Mouse (Mus musculus) layer of hippocampus, adult 2 months (tissue): ENCODE data around the gene C2cd2. TPM values are rescaled to one million over a fixed set of nuclear protein-coding genes. Genes with fewer than 3 reads are reported as not detected.
"Not testable (repeated sequence)": the region's sequence is repeated elsewhere in the genome, so short reads cannot be mapped to it uniquely, and the experiment has no call there.

Source experiments
- DNase-seq, 2 experiments: peaks; one replicate each; pipeline ENCODE4 v3.0.0; 2022; ENCODE audit warnings: low spot score in 2 of 2
- H3K27ac ChIP-seq: fragments of 200-600 bp; 2 replicates; pipeline ENCODE4 v1.8.1; 2022
- H3K4me3 ChIP-seq: fragments of 200-600 bp; 2 replicates; pipeline ENCODE4 v1.8.1; 2022; ENCODE audit warnings: mild to moderate bottlenecking
- CTCF ChIP-seq: fragments of 200-600 bp; conservative IDR thresholded peaks from 2 replicates; pipeline ENCODE4 v1.8.1; 2022; ENCODE audit warnings: antibody characterized with exemption, mild to moderate bottlenecking, moderate library complexity
- total RNA-seq, 2 experiments: library from RNA; stranded (reverse); gene quantifications; 2 replicates each; pipeline ENCODE4 v1.2.3; 2021

Gene C2cd2
- total RNA-seq, 2 experiments from 2014 or later: 15.8 to 20.1 TPM

- H3K27ac ChIP-seq: peak overlapping the region; percentile 96
- TF ChIP-seq CTCF: no peak
- H3K4me3 ChIP-seq: peak overlapping the region; percentile 99
- no peak for DNase-seq
Observed at GRCm38 (mm10) chr16:97961381-97962150, 832 bp downstream of the C2cd2 start.

GRCm38 (mm10) chr16:97960348-97960747, 2.0 kb downstream of the C2cd2 start:
- Histone ChIP-seq H3K27ac (no peak overlapping the region), H3K4me3 (no peak overlapping the region)
- no peak for DNase-seq
- TF ChIP-seq CTCF: no peak

- no peak for DNase-seq
Observed at GRCm38 (mm10) chr16:97958401-97958973, 3.9 kb downstream of the C2cd2 start.

GRCm38 (mm10) chr16:97957626-97958025, 4.8 kb downstream of the C2cd2 start:
- TF ChIP-seq CTCF: no peak
- H3K27ac ChIP-seq: no peak overlapping the region
- no peak for DNase-seq
- no peak overlapping the region for H3K4me3 ChIP-seq

More at GRCm38 (mm10) chr16:97958401-97958973, 3.9 kb downstream of the C2cd2 start:
- Histone ChIP-seq H3K4me3 (no peak overlapping the region), H3K27ac (no peak overlapping the region)
- no peak for TF ChIP-seq CTCF

GRCm38 (mm10) chr16:97956011-97956410, 6.4 kb downstream of the C2cd2 start:
- DNase-seq: no peak

GRCm38 (mm10) chr16:97953300-97953699, 9.1 kb downstream of the C2cd2 start:
- no peak for TF ChIP-seq CTCF
- DNase-seq: no peak
- Histone ChIP-seq H3K4me3 (no peak overlapping the region), H3K27ac (no peak overlapping the region)

More at GRCm38 (mm10) chr16:97956011-97956410, 6.4 kb downstream of the C2cd2 start:
- no peak overlapping the region for H3K27ac ChIP-seq
- no peak overlapping the region for H3K4me3 ChIP-seq
- TF ChIP-seq CTCF: no peak

- H3K27ac ChIP-seq: no peak overlapping the region
- TF ChIP-seq CTCF: no peak
- no peak for DNase-seq
- H3K4me3 ChIP-seq: no peak overlapping the region
Observed at GRCm38 (mm10) chr16:97952801-97953200, 9.6 kb downstream of the C2cd2 start.

GRCm38 (mm10) chr16:97952371-97952770, 10.0 kb downstream of the C2cd2 start:
- DNase-seq: no peak
- no peak overlapping the region for H3K4me3 ChIP-seq
- no peak overlapping the region for H3K27ac ChIP-seq
- TF ChIP-seq CTCF: no peak

GRCm38 (mm10) chr16:97950061-97950460, 12.3 kb downstream of the C2cd2 start:
- H3K27ac ChIP-seq: no peak overlapping the region
- DNase-seq: no peak
- no peak for TF ChIP-seq CTCF
- H3K4me3 ChIP-seq: no peak overlapping the region

GRCm38 (mm10) chr16:97948836-97949235, 13.6 kb downstream of the C2cd2 start:
- no peak overlapping the region for H3K27ac ChIP-seq
- H3K4me3 ChIP-seq: no peak overlapping the region
- no peak for TF ChIP-seq CTCF
- no peak for DNase-seq

GRCm38 (mm10) chr16:97946993-97947392, 15.4 kb downstream of the C2cd2 start:
- not testable (repeated sequence) for H3K4me3 ChIP-seq, H3K27ac ChIP-seq, DNase-seq

GRCm38 (mm10) chr16:97941844-97942243, 20.6 kb downstream of the C2cd2 start:
- TF ChIP-seq CTCF: no peak
- no peak for DNase-seq
- H3K27ac ChIP-seq: no peak overlapping the region

GRCm38 (mm10) chr16:97940471-97940973, 21.9 kb downstream of the C2cd2 start:
- no peak for TF ChIP-seq CTCF
- no peak overlapping the region for H3K27ac ChIP-seq
- H3K4me3 ChIP-seq: no peak overlapping the region
- no peak for DNase-seq

More at GRCm38 (mm10) chr16:97941844-97942243, 20.6 kb downstream of the C2cd2 start:
- no peak overlapping the region for H3K4me3 ChIP-seq

- no peak for TF ChIP-seq CTCF
- Histone ChIP-seq H3K27ac (no peak overlapping the region), H3K4me3 (no peak overlapping the region)
- DNase-seq: no peak
Observed at GRCm38 (mm10) chr16:97935815-97936214, 26.6 kb downstream of the C2cd2 start.
